8 mouse cellular contexts compared by ENCODE assay signal in genomic region chr16:22358701-22359354, GRCm38 (mm10).
DNase-seq lines count a peak whose midpoint lies in the region; ATAC-seq and TF ChIP-seq lines count a peak whose summit lies in the region.

No protein-coding gene starts in this region.

- no peaks in the 10 kb centered on the region for H3K36me3 ChIP-seq in spleen, adult 2 months (ENCODE audit: control insufficient read depth, insufficient read depth, low read length)
- H3K36me3 ChIP-seq in heart, embryonic 14.5 days (ENCODE audit: control insufficient read depth, insufficient read depth, low read length), result no peaks in the 10 kb centered on the region
- no peaks in the 10 kb centered on the region for H3K36me3 ChIP-seq in limb, embryonic 10.5 days
- no peaks in the 10 kb centered on the region for H3K36me3 ChIP-seq in midbrain, embryonic 14.5 days (ENCODE audit: control insufficient read depth, insufficient read depth, low read length)

- no peak for ATAC-seq in heart, embryonic 14.5 days (ENCODE audit: insufficient number of reproducible peaks, insufficient read depth, low FRiP score, low read depth)
- no peak for ATAC-seq in midbrain, embryonic 14.5 days (ENCODE audit: low FRiP score, low TSS enrichment)

- no peaks in the 10 kb centered on the region for H3K9me3 ChIP-seq in heart, embryonic 14.5 days (ENCODE audit: control insufficient read depth, low read length)
- H3K9me3 ChIP-seq in limb, embryonic 10.5 days (replicated peaks), result no peaks in the 10 kb centered on the region
- H3K9me3 ChIP-seq in midbrain, embryonic 14.5 days (ENCODE audit: control insufficient read depth, low read length), result no peaks in the 10 kb centered on the region

- H3K9ac ChIP-seq in heart, embryonic 14.5 days (ENCODE audit: low read length), result peak overlapping the region; percentile 57; the same call in 1 of the 2 replicates
- H3K9ac ChIP-seq in midbrain, embryonic 14.5 days (replicated peaks; ENCODE audit: low read length), result no peak overlapping the region

- no peak for TF ChIP-seq POLR2A in spleen, adult 2 months (IDR thresholded peaks at IDR 0.05; ENCODE audit: low read depth, low read length)

- 22% methylated on average over 18 of the region's 18 CpGs for WGBS in spleen, adult 2 months
- whole genome bisulfite sequencing in heart, embryonic 14.5 days, result 14% methylated on average over 18 of the region's 18 CpGs
- WGBS in limb, embryonic 10.5 days, result 25% methylated on average over 18 of the region's 18 CpGs
- 32% methylated on average over 18 of the region's 18 CpGs for WGBS in midbrain, embryonic 14.5 days

- peak overlapping the region; percentile 50 for H3K4me2 ChIP-seq in heart, embryonic 14.5 days (ENCODE audit: low read length)
- 0 out of 2 replicates have a peak overlapping the region, but pooled peaks have one; percentile 0 for H3K4me2 ChIP-seq in midbrain, embryonic 14.5 days (ENCODE audit: low read length)

- H3K27ac ChIP-seq in spleen, adult 2 months (ENCODE audit: insufficient read depth, low read length), result peak overlapping the region; percentile 35; the same call in 1 of the 2 replicates
- peak overlapping the region in 1 of 2 experiments; percentile 21; a peak in 2 of 4 replicates for H3K27ac ChIP-seq in heart, embryonic 14.5 days (replicated peaks in 1 of 2; ENCODE audit: control insufficient read depth in 1 of 2, insufficient read depth in 1 of 2, low read depth in 2 of 2, low read length in 2 of 2)
- no peak overlapping the region for H3K27ac ChIP-seq in limb, embryonic 10.5 days
- H3K27ac ChIP-seq in midbrain, embryonic 14.5 days (replicated peaks; ENCODE audit: low read depth, low read length), result no peak overlapping the region

- peak; percentile 11 to 59 for DNase-seq in adrenal gland, adult (ENCODE audit: inconsistent age in 2 of 2, low spot score in 1 of 2)
- DNase-seq in adrenal gland, postnatal 4 days (ENCODE audit: low spot score in 2 of 2), result no peak
- DNase-seq in spleen, adult 2 months (ENCODE audit: low read depth in 1 of 2, low spot score in 2 of 2), result no peak
- DNase-seq in spleen, adult 12 weeks (ENCODE audit: low spot score), result no peak
- DNase-seq in limb, embryonic 10.5 days (ENCODE audit: low spot score), result no peak
- DNase-seq in midbrain, embryonic 14.5 days, result peak; percentile 42
- no peak for DNase-seq in thymus, postnatal 36 days

- 0 out of 2 replicates have a peak, but pooled peaks cover 1% of the 10 kb centered on the region for H3K27me3 ChIP-seq in spleen, adult 2 months (ENCODE audit: control insufficient read depth, insufficient read depth, low read length)
- no peaks in the 10 kb centered on the region for H3K27me3 ChIP-seq in heart, embryonic 14.5 days (ENCODE audit: control insufficient read depth, insufficient read depth, low read length)
- H3K27me3 ChIP-seq in limb, embryonic 10.5 days (ENCODE audit: low read depth, poor library complexity, severe bottlenecking), result no peaks in the 10 kb centered on the region
- no peaks in the 10 kb centered on the region for H3K27me3 ChIP-seq in midbrain, embryonic 14.5 days (ENCODE audit: control insufficient read depth, insufficient read depth, low read length)

- H3K4me3 ChIP-seq in spleen, adult 2 months (ENCODE audit: extremely low read depth, insufficient read depth, insufficient read length), result no peak overlapping the region
- H3K4me3 ChIP-seq in heart, embryonic 14.5 days (ENCODE audit: control insufficient read depth in 1 of 2, insufficient read depth in 1 of 2, low read depth in 1 of 2, low read length in 2 of 2), result peak overlapping the region in 1 of 2 experiments; percentile 21; a peak in 2 of 4 replicates
- peak overlapping the region; percentile 14; the same call in 1 of the 2 replicates for H3K4me3 ChIP-seq in limb, embryonic 10.5 days
- H3K4me3 ChIP-seq in midbrain, embryonic 14.5 days (replicated peaks; ENCODE audit: low read depth, low read length), result no peak overlapping the region

- no peak for TF ChIP-seq CTCF in spleen, adult 2 months (IDR thresholded peaks at IDR 0.05; ENCODE audit: extremely low read depth, insufficient read depth, insufficient read length, insufficient replicate concordance)

- H3K4me1 ChIP-seq in spleen, adult 2 months (ENCODE audit: control insufficient read depth, insufficient read depth, insufficient read length), result peaks cover 4% of the 10 kb centered on the region; the same call in 1 of the 2 replicates
- peaks cover 6 to 12% of the 10 kb centered on the region in 2 experiments; a peak in 3 of 4 replicates for H3K4me1 ChIP-seq in heart, embryonic 14.5 days (ENCODE audit: control insufficient read depth in 2 of 2, insufficient read depth in 2 of 2, low read length in 2 of 2)
- H3K4me1 ChIP-seq in limb, embryonic 10.5 days, result peaks cover 17% of the 10 kb centered on the region
- H3K4me1 ChIP-seq in midbrain, embryonic 14.5 days (ENCODE audit: control insufficient read depth, insufficient read depth, low read length), result 0 out of 2 replicates have a peak, but pooled peaks cover 3% of the 10 kb centered on the region

Comparison
In these comparisons a context has a peak if more than half of its experiments do, and no peak if none do; other contexts are left out.
1. DNase-seq: peak in adrenal gland, adult (2 of 2) and midbrain, embryonic 14.5 days (single experiment); none in adrenal gland, postnatal 4 days (0 of 2), spleen, adult 2 months (0 of 2), spleen, adult 12 weeks (single experiment), limb, embryonic 10.5 days (single experiment) and thymus, postnatal 36 days (0 of 2).